Mouse (Mus musculus): Measurements from ENCODE around the gene Clrn1.

Clrn1 gene

DNA sequence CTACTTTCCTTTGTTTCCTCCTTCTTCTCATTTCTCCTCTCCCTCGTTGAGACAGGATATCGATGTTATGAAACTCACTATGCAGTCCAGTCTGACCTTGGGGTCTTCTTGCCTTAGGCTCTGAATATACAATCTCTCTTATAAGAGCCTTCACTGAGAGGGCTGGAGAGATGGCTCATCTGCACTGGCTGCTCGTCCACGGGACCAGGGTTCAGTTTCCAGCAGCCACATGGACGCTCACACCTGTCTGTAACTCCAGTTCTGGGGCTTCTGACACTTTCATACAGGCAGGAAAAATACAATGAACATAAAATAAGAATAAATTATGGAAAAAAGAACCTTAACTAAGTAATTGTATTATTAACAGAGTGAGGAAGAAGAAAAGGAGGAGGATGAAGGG, 53.6 kb downstream of the Clrn1 start:
- DNase-seq (ENCODE audit: low spot score in 2 of 2): no peak

DNA sequence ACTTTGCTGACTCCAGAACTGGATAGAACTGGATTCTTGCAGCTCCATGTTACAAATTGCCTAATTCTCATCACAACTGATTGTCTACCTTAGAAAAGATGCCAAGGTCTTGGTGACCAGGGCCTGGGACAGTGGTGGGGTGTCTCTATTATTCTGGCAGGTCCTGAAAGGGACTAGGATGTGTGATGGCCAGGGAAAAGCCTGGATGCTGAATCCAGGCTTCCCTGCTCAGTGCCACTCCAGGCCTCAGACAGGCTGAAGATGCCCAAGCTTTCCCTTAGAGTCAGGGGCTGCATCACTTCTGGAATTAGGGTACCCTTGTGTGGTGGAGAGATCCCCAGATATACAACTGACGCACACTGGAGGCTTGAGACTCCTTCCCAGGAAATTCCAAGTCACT, 55.2 kb downstream of the Clrn1 start:
- no peak for DNase-seq (ENCODE audit: low spot score in 2 of 2)

DNA sequence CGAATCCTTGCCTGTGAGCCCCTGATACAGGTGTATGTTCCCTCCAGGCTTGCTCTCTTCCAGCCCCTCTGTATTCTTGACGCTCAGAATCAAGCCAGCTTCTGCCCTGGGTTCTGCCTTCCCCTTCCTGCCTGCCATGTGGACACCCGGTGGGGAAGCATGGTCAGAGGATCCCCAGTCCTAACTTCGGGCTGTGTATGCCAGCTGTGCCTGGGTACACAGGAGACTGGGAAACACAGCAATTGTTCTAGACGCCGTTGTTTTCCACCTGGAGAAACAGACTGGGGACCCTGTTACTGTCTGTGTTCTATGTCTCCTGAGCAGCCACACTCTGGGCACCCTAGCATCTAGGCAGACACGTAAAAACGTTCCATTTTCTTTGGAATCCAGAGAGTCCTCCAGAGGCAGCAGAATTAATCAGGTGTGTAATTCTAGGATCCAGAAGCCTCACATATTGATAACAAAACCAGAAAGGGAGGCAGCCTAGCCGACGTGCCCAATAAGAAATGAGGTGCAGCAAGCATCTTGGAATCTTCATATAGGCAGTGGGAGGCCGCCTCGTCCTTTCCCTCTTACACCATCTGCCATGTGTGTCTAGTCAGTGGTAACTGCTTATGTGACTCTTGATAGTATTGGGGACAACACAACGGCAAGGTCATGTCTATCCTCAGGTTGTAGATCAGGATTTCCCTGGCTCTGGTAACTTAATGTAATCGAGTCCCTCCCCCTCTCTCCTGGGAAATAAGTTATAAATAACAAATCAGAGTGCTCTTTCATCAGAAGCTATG, 56.6 kb downstream of the Clrn1 start:
- DNase-seq (ENCODE audit: low spot score in 2 of 2): no peak

DNA sequence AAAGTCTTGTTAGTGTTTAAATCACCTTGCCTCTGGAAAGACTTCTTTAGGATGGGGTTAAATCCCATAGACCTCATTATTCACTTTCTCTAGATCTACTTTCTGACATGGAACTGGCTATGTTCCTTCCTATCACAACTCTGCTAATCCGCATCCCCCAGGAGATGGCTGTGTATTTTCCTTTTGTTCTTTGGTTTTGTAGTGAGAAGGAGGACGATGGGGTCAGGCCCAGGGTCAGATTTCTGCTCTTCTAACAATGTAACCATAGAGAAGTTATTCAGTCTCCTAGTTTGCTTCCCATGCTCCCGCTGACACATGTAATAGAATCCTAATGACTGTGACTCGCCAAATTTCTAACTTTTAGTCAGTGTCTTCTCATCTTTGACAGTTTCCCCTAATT, 58.9 kb downstream of the Clrn1 start:
- DNase-seq (ENCODE audit: low spot score in 2 of 2): no peak

DNA sequence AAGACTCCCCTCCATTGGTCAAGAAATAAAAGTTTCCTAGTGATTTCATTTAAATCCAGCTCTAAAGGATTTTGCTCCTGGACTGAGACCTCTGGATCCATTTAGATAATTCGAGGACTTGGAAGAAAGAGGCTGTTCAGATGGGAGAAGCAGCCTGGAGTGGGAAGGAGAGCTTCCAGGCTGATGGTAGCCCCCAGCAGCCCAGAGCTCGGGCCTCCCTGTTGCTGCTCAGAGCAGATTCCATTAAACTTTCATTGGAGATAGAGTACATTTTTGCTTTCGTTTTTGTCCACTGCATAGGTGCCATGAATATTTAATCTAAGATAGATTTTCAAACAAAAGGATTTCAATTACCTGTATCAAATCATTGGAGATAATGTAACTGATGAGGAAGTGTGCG, 62.9 kb downstream of the Clrn1 start, which contains the start of gene Mindy4b-ps:
Mindy4b-ps (minus strand) TSS at position 101 of the 400 bp plus-strand sequence.
- no peak for DNase-seq (ENCODE audit: low spot score in 2 of 2)

DNA sequence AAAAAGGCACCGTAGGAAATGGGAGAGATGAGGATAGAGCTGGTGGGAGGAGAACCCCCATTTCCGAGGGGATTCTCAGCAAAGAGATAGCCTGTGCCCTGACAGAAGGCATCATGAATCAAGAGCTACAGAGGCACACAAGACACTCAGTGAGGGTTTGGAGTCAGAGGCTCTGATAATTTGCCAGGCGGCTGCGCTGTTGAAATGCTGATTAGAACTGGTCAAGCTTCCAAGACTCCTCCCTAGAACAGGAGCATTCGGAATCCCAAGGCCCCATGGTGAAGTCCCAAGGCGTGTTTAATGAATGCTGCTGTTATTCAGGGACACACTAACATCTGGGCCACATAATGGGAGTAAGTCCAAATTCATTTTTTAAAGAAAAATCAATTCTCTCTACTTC, 67.8 kb downstream of the Clrn1 start:
- DNase-seq (ENCODE audit: low spot score in 2 of 2): no peak

DNA sequence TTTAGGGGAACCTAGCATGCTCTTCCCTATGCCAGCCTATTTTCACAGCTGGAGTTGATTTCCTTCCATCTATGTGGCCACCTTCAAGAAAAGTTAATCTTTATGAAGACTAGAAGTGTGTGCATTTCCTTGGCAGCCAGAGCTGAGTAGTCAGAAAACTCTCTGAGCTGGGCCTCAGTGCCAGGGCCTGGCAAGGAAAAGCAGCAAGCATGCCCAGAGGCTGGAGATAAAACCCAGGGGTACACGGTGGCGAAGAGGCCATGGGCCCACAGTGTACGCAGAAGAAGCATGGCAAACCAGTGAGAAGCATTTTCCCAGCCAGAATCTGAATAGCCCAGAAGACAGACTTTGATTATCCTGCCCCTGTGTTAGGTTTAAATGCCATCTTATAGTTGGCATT, 70.9 kb downstream of the Clrn1 start:
- DNase-seq (ENCODE audit: low spot score in 2 of 2): no peak

DNA sequence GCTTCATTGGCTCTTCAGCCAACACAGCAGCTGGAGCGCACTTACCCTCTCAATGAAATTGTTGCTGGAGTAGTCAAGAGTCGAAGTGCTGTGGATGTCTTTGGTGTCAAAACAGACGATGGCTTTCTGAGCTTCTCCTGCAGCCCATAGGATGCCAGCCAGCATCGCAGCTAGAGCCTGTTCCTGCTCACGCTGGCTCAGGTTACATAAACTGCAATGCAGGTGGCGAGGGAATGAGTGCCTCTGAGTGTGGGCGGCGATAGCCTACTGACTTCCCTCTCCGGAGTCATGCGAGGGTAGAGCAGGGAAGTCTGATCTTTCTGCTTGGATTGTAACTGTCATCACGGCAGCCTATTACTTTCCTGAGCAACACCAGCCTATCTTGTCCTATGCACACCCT, 74.8 kb downstream of the Clrn1 start:
- no peak for DNase-seq (ENCODE audit: low spot score in 2 of 2)

DNA sequence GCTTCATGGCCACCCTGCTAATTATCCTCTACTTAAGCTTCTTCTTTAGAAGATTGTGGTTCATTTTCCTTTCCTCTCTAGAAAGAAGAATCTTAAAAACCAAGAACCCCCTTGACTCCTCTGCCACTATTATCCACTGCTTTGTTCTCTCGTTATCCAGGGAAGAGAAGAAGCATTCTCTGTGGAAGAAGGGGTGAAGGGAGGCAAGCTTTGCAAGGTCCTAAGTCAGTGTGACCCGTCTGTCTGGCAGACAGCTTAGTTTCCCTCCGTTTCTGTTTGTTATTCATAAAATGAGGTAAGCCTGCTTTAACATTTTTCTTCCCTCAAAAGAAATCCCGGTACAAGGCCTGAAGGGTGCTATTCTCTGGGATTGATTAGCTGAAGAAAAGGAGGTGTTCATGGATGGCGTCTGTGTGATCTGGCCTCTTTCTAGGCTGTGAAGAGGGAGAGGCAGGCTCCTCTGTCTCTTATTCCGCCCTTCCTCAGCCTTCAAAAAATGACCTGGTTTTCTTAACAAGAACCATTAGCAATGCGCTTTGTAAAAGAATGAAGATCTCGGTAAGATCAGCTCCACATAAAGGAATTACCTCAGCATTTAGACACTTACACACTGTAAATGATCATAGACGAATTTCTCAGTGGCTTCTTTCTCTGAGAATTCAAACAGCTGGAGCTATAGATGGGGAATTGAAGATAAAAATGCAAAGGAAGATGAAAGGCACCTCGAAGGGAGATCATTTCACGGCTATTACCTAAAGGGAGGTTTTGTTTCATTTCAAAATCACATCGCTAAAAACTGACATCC, 75.8 kb downstream of the Clrn1 start:
- no peak for DNase-seq (ENCODE audit: low spot score in 2 of 2)

DNA sequence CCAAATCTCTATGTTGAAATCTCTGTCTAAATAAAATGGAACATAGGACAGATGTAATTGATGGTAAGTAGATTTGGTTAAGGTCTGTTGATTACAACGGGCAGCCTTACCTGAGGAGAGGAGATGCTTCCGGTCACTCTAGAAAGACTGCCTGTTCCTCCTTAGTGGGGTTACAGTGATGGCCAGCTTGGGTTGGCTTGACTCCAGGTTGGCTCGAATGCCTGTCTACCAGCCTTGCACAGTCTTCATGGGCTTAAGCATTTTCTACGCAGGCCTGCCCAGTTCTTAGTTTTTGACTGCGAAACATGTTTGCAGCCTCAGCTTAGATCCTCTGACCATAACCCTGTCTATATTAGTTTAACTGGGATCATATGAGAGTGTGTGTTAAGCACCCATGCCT, 76.5 kb downstream of the Clrn1 start:
- DNase-seq (ENCODE audit: low spot score in 2 of 2): no peak

DNA sequence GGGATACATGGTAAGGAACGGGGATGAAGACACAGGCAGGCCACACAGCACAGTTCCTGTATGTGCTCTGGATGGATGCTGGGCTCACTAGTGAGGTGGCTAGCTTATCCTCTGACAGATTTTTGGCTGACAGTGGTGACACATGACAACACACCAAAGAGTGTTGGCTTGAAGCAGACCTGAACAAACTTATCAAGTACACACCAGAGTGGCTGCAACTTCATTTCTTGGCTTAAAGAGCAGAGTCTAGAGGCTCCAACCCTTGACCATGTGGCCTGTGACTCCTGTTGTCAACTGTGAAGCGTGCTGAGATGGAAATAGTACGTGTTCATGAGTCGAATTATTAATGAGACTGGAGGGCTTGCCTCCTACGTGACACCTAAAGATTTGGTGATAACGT, 80.4 kb downstream of the Clrn1 start:
- no peak for DNase-seq (ENCODE audit: low spot score in 2 of 2)

DNA sequence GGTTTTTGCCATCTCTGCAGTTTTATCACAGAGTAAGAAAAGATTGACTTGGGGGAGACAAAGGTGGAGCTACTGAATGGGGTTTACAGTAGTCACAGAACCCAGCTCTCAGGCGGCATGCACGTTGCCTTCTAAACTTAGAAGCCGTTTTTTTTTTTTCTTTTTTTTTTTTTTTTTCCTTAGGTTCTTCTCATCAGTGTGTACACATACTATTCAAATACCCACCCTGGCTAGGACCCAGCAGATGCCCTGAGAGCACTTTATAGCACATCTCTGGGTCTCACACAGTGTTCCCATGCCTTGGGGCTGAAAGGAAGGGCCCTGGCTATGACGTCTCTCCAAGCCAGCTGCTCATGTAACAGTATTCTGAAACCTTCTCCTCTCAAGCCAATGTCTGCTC, 86.5 kb downstream of the Clrn1 start:
- no peak for DNase-seq (ENCODE audit: low spot score in 2 of 2)

DNA sequence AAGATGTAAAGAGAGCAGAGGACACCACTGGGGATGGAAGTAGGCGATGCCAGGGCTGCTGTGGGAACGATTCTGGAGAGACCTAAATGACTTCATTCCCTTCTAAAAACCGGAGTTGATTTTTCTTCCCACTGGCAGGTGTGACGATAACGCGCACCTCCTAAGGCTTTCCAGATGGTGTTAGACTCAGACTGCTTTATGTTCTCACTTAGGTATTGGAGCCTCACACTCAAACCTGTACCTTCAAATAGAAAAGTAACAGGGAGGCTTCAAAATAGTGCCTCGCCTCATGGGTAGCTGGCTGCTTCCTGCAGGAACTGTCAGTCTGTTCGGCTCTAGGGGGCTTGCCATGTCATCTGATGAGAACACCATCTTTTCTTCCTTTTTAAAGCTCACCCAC, 86.9 kb downstream of the Clrn1 start:
- no peak for DNase-seq (ENCODE audit: low spot score in 2 of 2)

All from urinary bladder, adult 18-20 months (tissue).